Mouse (Mus musculus) heart, postnatal 0 days (tissue): ENCODE data around the gene Marco. TPM values are rescaled to one million over a fixed set of nuclear protein-coding genes. Genes with fewer than 3 reads are reported as not detected.

Source experiments
- ATAC-seq: fragments of 200-750 bp; cut with Nextera tagmentation; 2 replicates; pipeline ENCODE4 v1.8.0; 2017; ENCODE audit warnings: low read depth, moderate number of reproducible peaks, moderate library complexity; ENCODE audit not compliant: insufficient read depth
- DNase-seq: peaks from one replicate; pipeline ENCODE4 v3.0.0-alpha.2; 2016; ENCODE audit warnings: low spot score
- H3K27ac ChIP-seq: fragments of 300-500 bp; sonication (generic); 2 replicates; pipeline ENCODE4 v1.5.1; 2014; ENCODE audit warnings: low read depth, mild to moderate bottlenecking
- H3K27me3 ChIP-seq: fragments of 300-500 bp; sonication (generic); 2 replicates; pipeline ENCODE4 v1.6.1; 2014; ENCODE audit warnings: low read length, mixed read lengths; ENCODE audit not compliant: control insufficient read depth, insufficient read depth
- H3K36me3 ChIP-seq: fragments of 300-500 bp; sonication (generic); replicated peaks from 2 replicates; pipeline ENCODE4 v1.6.1; 2014; ENCODE audit warnings: low read length, mixed read lengths; ENCODE audit not compliant: control insufficient read depth, insufficient read depth
- H3K4me1 ChIP-seq: fragments of 300-500 bp; sonication (generic); 2 replicates; pipeline ENCODE4 v1.6.1; 2014; ENCODE audit warnings: antibody characterized with exemption; ENCODE audit not compliant: control insufficient read depth, insufficient read depth
- H3K4me2 ChIP-seq: fragments of 300-500 bp; sonication (generic); 2 replicates; pipeline ENCODE4 v1.6.1; 2014; ENCODE audit warnings: low read depth, mild to moderate bottlenecking, low read length, moderate library complexity
- H3K4me3 ChIP-seq: fragments of 300-500 bp; sonication (generic); 2 replicates; pipeline ENCODE4 v1.5.1; 2014; ENCODE audit warnings: low read depth, low read length
- H3K9ac ChIP-seq: fragments of 300-500 bp; sonication (generic); replicated peaks from 2 replicates; pipeline ENCODE4 v1.6.1; 2014; ENCODE audit warnings: low read depth, low read length, mixed read lengths
- H3K9me3 ChIP-seq: fragments of 300-500 bp; sonication (generic); replicated peaks from 2 replicates; pipeline ENCODE4 v1.6.1; 2016; ENCODE audit warnings: low read length; ENCODE audit not compliant: control insufficient read depth
- CTCF ChIP-seq: IDR thresholded peaks from 2 replicates; pipeline ENCODE4 v1.5.1; 2016; ENCODE audit warnings: antibody characterized with exemption, control low read depth, low read depth
- EP300 ChIP-seq: IDR thresholded peaks from 2 replicates; pipeline ENCODE4 v1.6.1; 2016; ENCODE audit warnings: antibody characterized with exemption, low read depth
- WGBS: fragments of 180-500 bp; shearing (Covaris S2); extraction: QIAGEN DNeasy Blood & Tissue Kit; methylation state at CpG from one replicate; pipeline ENCODE4 v1.1.7; 2014; 5-methylcytosine and 5-hydroxymethylcytosine counted together
- polyA plus RNA-seq: library from polyadenylated mRNA; unstranded; fragments of >200 nt; fragmentation: Nextera tagmentation; extraction: Ambion mirVana; gene quantifications from 2 replicates; pipeline ENCODE4 v1.2.1, GENCODE M21; 2015
- total RNA-seq: library from RNA; depleted of rRNA; stranded (reverse); fragments of >200 nt; gene quantifications from 2 replicates; pipeline ENCODE4 v1.2.3, GENCODE M21; 2014; ENCODE audit warnings: low replicate concordance; rRNA removed

Marco gene
- total and polyA plus RNA-seq, 2 experiments from 2014 or later = 0.25 TPM; not detected in 1

DNA sequence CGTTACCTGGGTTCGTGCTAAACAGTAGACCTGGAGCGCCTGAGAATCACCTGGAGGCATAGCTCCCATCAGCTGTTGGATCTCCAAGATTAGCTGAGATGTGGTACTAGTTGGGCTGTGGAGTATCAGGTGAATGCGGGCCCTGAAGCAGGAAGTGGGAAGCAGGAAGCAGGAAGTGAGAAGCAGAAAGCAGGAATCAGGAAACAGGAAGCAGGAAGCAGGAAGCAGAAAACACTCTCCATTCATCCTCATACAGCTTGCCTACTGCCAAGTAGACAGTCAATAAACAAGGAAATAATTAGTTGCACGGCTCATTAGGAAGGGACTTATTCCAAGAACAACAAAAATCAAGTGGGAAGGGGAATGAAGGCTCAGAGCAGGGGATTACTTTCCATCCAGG lies 69.2 kb downstream of the Marco start:
- Histone ChIP-seq H3K4me3 (no peak overlapping the region), H3K4me1 (no peaks in the 10 kb centered on the region), H3K36me3 (no peaks in the 10 kb centered on the region), H3K27ac (no peak overlapping the region), H3K27me3 (no peaks in the 10 kb centered on the region), H3K9me3 (no peaks in the 10 kb centered on the region), H3K4me2 (no peak overlapping the region), H3K9ac (no peak overlapping the region)
- no peak for ATAC-seq
- TF ChIP-seq CTCF = no peak
- TF ChIP-seq EP300 = no peak
- WGBS = 78% methylated on average over 5 of the region's 5 CpGs
- DNase-seq = no peak

DNA sequence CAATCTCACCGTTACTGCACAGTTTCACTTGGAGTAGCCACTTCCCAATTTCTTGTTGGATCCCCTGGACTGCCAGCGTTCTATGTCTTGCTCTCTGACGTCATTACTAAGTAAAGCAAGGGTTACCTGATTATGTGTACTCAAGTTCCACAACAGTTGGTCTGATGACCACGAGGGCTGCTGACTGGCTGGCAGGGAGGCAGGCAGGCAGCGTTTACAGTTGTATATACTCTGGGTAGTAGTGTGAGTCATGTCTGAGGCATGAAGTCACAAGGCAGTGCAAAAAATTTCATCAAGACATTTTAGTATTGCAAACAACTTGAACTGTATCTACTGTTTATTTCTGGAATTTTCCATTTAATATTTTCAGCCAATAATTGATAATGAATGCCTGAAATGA lies 74.7 kb downstream of the Marco start:
- no peak for TF ChIP-seq CTCF
- TF ChIP-seq EP300 = no peak
- H3K36me3 ChIP-seq = no peaks in the 10 kb centered on the region
- WGBS = 54% methylated on average over 5 of the region's 5 CpGs

DNA sequence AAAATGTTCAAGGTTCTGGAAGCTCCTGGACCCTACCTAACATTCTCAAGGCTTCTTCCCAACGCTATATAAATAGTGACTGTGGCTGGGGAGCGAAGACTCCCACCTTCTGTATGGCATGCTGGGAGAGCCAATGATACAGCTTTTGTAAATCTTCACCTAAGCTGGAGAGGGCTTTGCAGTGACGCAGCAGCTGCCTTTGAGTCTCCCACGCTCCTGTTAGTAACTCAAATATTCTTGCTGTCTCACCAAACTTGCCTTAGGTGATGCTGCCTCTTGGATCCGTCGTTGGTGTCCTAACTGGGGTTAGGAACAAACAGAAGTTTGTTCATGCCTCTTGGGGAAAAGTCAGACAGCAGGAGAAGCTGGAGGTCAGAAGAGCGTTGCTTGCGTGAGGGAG lies 79.2 kb downstream of the Marco start:
- TF ChIP-seq CTCF (no peak), EP300 (no peak)
- DNase-seq (no peak), ATAC-seq (no peak)
- Histone ChIP-seq H3K36me3 (no peaks in the 10 kb centered on the region), H3K4me2 (no peak overlapping the region), H3K4me1 (no peaks in the 10 kb centered on the region), H3K4me3 (no peak overlapping the region), H3K27me3 (no peaks in the 10 kb centered on the region), H3K9ac (no peak overlapping the region), H3K27ac (no peak overlapping the region), H3K9me3 (no peaks in the 10 kb centered on the region)
- 61% methylated on average over 8 of the region's 8 CpGs for WGBS

More for the DNA sequence above, 74.7 kb downstream of the Marco start:
- DNase-seq = no peak
- H3K4me3 ChIP-seq = no peak overlapping the region
- no peaks in the 10 kb centered on the region for H3K4me1 ChIP-seq
- no peak for ATAC-seq
- H3K4me2 ChIP-seq = no peak overlapping the region
- H3K9me3 ChIP-seq = no peaks in the 10 kb centered on the region
- H3K27ac ChIP-seq = no peak overlapping the region
- no peak overlapping the region for H3K9ac ChIP-seq
- H3K27me3 ChIP-seq = no peaks in the 10 kb centered on the region

Other genes with a start within 250 kb of the Marco start
- 15.4 and 38.7 TPM in 2 replicates for gene Steap3, start 232.3 kb downstream of the Marco start, total RNA-seq
- 19.6 and 20.3 TPM in 2 replicates for gene Steap3, start 232.3 kb downstream of the Marco start, polyA plus RNA-seq
- not detected in 2 replicates for gene C1ql2, start 164.4 kb downstream of the Marco start, total RNA-seq
- not detected in 2 replicates for gene C1ql2, start 164.4 kb downstream of the Marco start, polyA plus RNA-seq
- not detected in 2 replicates for gene En1, start 97.4 kb upstream of the Marco start, total RNA-seq
- not detected in 2 replicates for gene En1, start 97.4 kb upstream of the Marco start, polyA plus RNA-seq